Mouse (Mus musculus): ENCODE measurements around the gene Crtc2. TPM values are rescaled to one million over a fixed set of nuclear protein-coding genes. Genes with fewer than 3 reads are reported as not detected.
"Not testable (repeated sequence)": the region's sequence is repeated elsewhere in the genome, so short reads cannot be mapped to it uniquely, and the experiment has no call there.

The Crtc2 gene
- total and polyA plus RNA-seq, 3 experiments = 7.1 to 66.9 TPM; not detected in 1

DNA sequence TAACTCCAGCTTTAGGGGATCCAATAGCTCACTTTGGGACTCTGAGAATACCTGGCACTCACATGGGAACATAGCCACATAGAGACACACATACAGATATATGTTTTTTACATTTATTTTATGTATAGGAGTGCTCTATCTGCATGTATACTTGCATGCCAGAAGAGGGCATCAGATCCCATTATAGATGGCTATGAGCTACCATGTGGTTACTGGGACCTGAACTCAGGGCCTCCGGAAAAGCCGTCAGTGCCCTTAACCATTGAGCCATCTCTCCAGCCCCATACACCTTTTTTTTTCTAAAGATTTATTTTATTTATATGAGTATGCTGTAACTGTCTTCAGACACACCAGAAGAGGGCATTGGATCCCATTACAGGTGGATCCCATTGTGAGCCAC, 30.2 kb downstream of the Crtc2 start:
- Histone ChIP-seq H3K79me2 (ENCODE audit: control insufficient read depth, insufficient read depth, low read length, poor library complexity) (no peaks in the 10 kb centered on the region), H3K9me3 (replicated peaks; ENCODE audit: insufficient read depth, low read length) (no peaks in the 10 kb centered on the region), H3K36me3 (ENCODE audit: control insufficient read depth in 1 of 2, insufficient read depth in 2 of 2, low read length in 2 of 2) (peaks cover 0 to 6% of the 10 kb centered on the region in 2 experiments; a peak in 1 of 4 replicates), H3K9ac (ENCODE audit: control insufficient read depth, low read depth, low read length, poor library complexity, severe bottlenecking) (no peak overlapping the region), H3K4me1 (ENCODE audit: control insufficient read depth in 1 of 2, insufficient read depth in 2 of 2, low read length in 2 of 2) (no peaks in the 10 kb centered on the region), H3K27me3 (ENCODE audit: control insufficient read depth in 1 of 2, insufficient read depth in 2 of 2, low read length in 2 of 2) (no peaks in the 10 kb centered on the region), H3K27ac (ENCODE audit: control insufficient read depth, low read depth, low read length) (no peak overlapping the region), H3K4me3 (ENCODE audit: control insufficient read depth in 1 of 2, insufficient read depth in 1 of 2, low read depth in 2 of 2, low read length in 2 of 2) (no peak overlapping the region)
- TF ChIP-seq SMC3 (IDR thresholded peaks at IDR 0.05; ENCODE audit: low read depth, low read length) = peak; percentile 37; the same call in 1 of the 2 replicates
- TF ChIP-seq CHD1 (IDR thresholded peaks at IDR 0.05; ENCODE audit: low read depth, low read length) = no peak
- peak; percentile 77; the same call in 1 of the 2 replicates for TF ChIP-seq MYC (IDR thresholded peaks at IDR 0.05; ENCODE audit: low read depth, low read length)
- no peak for TF ChIP-seq TBP (IDR thresholded peaks at IDR 0.05; ENCODE audit: low read depth, low read length)
- TF ChIP-seq MEF2A (IDR thresholded peaks at IDR 0.05; ENCODE audit: extremely low read depth, insufficient replicate concordance, low read depth, low read length, poor library complexity, severe bottlenecking) = no peak
- TF ChIP-seq RAD21 (IDR thresholded peaks at IDR 0.05; ENCODE audit: low read depth, low read length) = peak; percentile 27
- TF ChIP-seq E2F4 (IDR thresholded peaks at IDR 0.05; ENCODE audit: borderline replicate concordance, low read depth, low read length) = no peak
- no peak for TF ChIP-seq POLR2AphosphoS5 (IDR thresholded peaks at IDR 0.05; ENCODE audit: borderline replicate concordance, low read depth, low read length)
- TF ChIP-seq ZKSCAN1 (IDR thresholded peaks at IDR 0.05; ENCODE audit: low read depth, low read length) = no peak
- no peak for TF ChIP-seq JUND (IDR thresholded peaks at IDR 0.05; ENCODE audit: low read depth, low read length)
- no peak for TF ChIP-seq ELF1 (IDR thresholded peaks at IDR 0.05; ENCODE audit: low read depth, low read length)
- peak; percentile 32; the same call in 1 of the 2 replicates for TF ChIP-seq ZC3H11A (IDR thresholded peaks at IDR 0.05; ENCODE audit: low read depth, low read length)
- no peak for TF ChIP-seq POLR2A (IDR thresholded peaks at IDR 0.05; ENCODE audit: control insufficient read depth in 1 of 2, insufficient read depth in 1 of 2, low read depth in 1 of 2, low read length in 2 of 2, poor library complexity in 1 of 2)
- TF ChIP-seq GATA1 (IDR thresholded peaks at IDR 0.05; ENCODE audit: low read depth, low read length) = no peak
- peak; percentile 7 to 55 (median 29); a peak in 3 of 6 replicates for TF ChIP-seq CTCF (IDR thresholded peaks at IDR 0.05 in 2 of 3, conservative IDR thresholded peaks at IDR 0.05 in 1 of 3; ENCODE audit: control insufficient read depth in 1 of 3, insufficient read depth in 1 of 3, low read depth in 2 of 3, low read length in 3 of 3, poor library complexity in 1 of 3, severe bottlenecking in 1 of 3)
- TF ChIP-seq EP300 (IDR thresholded peaks at IDR 0.05; ENCODE audit: low read depth in 1 of 2, low read length in 2 of 2) = no peak
- no peak for TF ChIP-seq TCF12 (IDR thresholded peaks at IDR 0.05; ENCODE audit: low read depth, low read length)
- TF ChIP-seq ZNF384 (IDR thresholded peaks at IDR 0.05; ENCODE audit: low read depth, low read length) = no peak
- DNase-seq (ENCODE audit: low read depth, low spot score) = peak; percentile 36

DNA sequence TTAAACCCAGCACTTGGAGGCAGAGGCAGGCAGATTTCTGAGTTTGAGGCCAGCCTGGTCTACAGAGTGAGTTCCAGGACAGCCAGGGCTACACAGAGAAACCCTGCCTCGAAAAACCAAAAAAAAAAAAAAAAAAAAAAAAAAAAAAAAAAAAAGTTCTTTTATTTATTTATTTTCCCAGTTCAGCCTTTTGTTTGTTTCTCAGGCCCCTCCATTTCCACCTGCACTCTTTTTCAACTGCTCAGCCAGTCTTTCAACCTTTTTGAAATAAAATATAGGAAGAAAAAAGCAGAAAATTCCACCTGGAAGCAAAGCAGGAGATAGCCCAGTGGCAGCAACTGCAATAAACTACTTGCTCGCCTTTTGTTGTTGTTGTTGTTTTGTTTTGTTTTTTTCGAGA, 35.4 kb downstream of the Crtc2 start:
- H3K4me1 ChIP-seq (ENCODE audit: control insufficient read depth in 1 of 2, insufficient read depth in 2 of 2, low read length in 2 of 2); H3K9me3 ChIP-seq (replicated peaks; ENCODE audit: insufficient read depth, low read length); H3K27ac ChIP-seq (ENCODE audit: control insufficient read depth, low read depth, low read length); H3K27me3 ChIP-seq (ENCODE audit: control insufficient read depth in 1 of 2, insufficient read depth in 2 of 2, low read length in 2 of 2); H3K9ac ChIP-seq (ENCODE audit: control insufficient read depth, low read depth, low read length, poor library complexity, severe bottlenecking); H3K36me3 ChIP-seq (ENCODE audit: control insufficient read depth in 1 of 2, insufficient read depth in 2 of 2, low read length in 2 of 2); DNase-seq (ENCODE audit: low read depth, low spot score); H3K4me3 ChIP-seq (ENCODE audit: control insufficient read depth in 1 of 2, insufficient read depth in 1 of 2, low read depth in 2 of 2, low read length in 2 of 2): not testable (repeated sequence)
- TF ChIP-seq ZNF384 (IDR thresholded peaks at IDR 0.05; ENCODE audit: low read depth, low read length) = peak; percentile 82
- H3K79me2 ChIP-seq (ENCODE audit: control insufficient read depth, insufficient read depth, low read length, poor library complexity) = peaks cover 14% of the 10 kb centered on the region
